Mouse (Mus musculus) adrenal gland, postnatal 36 days (tissue): ENCODE data around the gene Zfp575. TPM values are rescaled to one million over a fixed set of nuclear protein-coding genes. Genes with fewer than 3 reads are reported as not detected.

ENCODE experiments used
- DNase-seq, 2 experiments: peaks; one replicate each; pipeline ENCODE4 v3.0.0; 2021; ENCODE audit warnings: mixed read lengths in 1 of 2
- total RNA-seq, 2 experiments: library from RNA; stranded (reverse); gene quantifications; 2 replicates each; pipeline ENCODE4 v1.2.3; 2021

Zfp575 gene
- total RNA-seq, 2 experiments from 2014 or later = 0.30 TPM; not detected in 1

GRCm38 (mm10) chr7:24563191-24563836 lies 24.1 kb downstream of the Zfp575 start:
- no peak for DNase-seq

DNA sequence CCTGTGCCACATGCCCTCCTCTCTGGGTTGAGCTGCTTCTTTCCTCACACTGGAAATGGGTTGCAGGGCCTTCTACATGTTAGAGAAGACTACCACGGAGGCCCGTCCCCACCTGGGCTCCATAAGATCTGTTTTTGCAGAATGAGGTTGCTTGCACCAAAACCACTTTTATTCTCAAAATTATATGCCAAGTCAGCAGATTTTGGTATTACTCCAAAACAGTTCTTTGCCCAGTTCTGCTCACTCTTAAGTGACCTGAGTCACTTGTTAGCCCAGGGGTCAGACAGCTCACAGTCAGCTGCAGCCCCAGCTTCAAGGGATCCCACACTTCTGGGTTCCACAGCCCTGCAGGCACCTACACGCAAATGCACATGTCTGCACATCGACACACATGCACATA lies 26.0 kb downstream of the Zfp575 start:
- DNase-seq = no peak

DNA sequence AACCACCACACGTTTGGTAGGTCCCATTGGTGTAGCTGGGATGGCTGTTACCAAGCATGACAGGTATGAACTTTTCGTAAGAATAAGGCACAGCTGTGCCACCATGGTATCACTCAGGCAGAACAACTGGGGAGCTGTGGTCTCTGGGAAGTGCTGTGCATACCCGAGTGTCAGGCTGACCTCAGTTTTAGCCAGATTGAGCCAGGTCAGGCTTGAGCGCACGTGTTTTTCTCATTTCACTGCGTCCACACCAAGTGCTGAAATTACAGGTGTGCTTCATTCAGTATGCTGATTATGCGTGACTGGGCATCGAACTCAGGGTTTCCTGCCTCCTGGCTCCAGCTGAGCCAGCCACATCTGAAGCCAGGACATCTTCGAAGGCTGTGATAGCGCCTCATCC lies 31.7 kb downstream of the Zfp575 start:
- DNase-seq = no peak

DNA sequence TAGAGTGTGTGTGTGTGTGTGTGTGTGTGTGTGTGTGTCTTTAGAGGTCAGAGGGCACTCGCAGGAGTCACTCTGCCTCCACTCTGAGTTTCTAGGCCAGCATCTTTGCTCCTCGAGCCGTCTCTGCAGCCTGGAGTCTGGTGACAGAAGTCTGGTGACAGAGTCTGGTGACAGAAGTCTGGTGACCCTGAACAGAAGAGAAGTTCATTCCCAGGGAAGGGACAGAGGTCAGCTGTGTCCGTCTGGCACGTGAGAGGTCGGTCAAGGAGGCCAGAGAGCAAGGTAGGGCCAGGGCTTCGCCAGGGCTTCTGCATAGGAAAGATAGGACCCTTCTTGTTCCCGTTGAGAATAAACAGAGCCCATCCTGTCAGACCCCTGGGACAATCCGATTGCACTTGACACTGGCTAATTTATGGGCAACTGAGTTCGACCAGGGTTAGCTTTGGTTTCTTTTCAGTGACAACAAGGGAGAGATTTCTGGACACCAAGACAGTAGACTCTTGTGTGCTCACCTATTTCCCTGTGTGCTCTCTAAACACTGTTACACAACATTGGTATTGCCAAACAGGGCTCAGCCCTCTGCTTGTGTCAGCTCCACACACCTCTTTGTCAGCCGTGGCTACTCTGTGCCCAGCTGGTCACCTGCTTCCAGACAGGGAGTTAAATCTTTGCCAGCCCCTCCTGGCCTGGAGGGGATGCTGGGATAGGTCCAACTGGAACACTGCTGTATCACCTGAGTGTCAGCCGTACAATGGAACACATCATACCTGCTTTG lies 35.3 kb downstream of the Zfp575 start:
- no peak for DNase-seq

DNA sequence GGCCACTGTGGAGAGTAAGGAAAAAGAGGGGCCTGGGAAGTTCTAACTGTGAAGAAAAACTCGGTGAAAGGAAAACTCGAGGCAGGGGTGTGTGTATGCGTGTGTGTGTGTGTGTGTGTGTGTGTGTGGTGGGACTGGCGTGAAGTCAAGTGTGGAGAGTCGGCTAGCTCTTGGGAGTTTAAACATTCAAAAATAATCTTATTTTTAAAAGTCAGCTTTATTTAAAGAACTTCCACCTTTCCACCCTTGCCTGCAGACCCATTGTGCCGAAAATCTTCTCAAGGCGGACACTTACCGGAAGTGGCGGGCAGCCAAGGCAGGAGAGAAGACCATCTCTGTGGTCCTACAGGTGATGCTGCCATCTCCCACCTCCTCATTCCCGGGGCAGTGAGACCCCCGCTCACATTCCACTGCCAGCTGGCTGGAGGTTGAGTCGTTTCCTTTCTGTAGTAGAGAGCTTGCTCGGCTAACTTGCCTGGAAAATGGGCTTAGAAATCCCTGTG lies 39.9 kb downstream of the Zfp575 start:
- no peak for DNase-seq

DNA sequence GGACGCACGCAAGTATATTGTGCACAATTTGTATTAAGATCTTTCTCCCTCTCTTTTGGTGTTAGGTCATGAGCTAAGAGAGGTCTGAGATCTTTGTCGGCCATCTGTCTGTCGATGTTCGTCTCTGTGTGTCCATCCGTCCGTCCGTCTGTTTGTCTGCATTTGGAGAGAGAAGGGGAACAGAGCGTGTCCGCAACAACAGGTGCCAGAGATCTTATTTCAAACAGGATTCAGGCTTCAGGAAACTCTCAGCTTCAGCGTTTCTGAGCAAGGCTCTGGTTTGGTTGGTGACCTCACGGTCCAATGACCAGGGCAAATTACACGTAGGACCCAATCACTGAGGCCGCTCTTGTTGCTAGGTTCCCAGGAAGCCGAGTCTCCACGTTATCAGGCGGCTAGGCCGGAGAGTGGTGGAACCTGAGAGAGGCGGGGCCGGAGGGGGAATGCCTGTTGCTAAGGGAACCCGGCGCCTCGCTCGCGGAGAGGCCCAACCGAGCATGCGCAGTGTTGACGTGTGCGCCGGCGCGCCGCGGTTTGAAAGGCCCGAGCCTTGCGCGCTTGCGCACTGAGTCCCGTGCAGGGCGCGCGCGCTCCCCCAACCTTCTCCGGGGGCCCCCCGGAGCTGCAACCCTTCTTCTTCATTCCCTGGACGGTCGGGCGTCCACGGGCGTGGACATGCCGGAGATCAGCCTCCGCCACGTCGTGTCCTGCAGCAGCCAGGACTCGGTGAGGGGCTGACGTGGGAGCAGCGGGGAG lies 40.6 kb downstream of the Zfp575 start:
- DNase-seq = peak; percentile 99

GRCm38 (mm10) chr7:24546068-24546614 lies 41.3 kb downstream of the Zfp575 start, which contains the start of the genes Pinlyp and Xrcc1:
Gene Pinlyp, minus strand, starts transcription at chr7:24546118.
Gene Xrcc1, plus strand, starts transcription at chr7:24546289.
- no peak for DNase-seq

DNA sequence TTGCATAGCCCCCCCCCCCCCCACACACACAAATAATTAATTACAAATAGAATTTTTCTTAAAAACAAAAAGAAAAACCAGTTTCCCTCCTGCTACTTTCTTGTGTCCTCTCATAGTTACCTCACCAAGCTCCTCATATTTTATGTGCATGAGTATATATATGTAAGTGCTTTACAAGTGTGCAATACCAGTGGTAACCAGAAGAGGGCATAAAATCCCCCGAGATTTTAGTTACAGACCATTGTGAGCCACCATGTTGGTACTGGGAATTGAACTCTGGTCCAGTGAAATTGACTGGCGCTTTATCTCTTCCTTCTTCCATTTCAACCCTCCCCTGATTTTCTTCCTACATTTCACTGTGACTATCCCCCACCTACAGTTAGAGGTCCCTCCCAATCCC lies 42.9 kb downstream of the Zfp575 start:
- DNase-seq = no peak

- DNase-seq = no peak
These were observed 47.8 kb downstream of the Zfp575 start for GRCm38 (mm10) chr7:24539686-24540085.

DNA sequence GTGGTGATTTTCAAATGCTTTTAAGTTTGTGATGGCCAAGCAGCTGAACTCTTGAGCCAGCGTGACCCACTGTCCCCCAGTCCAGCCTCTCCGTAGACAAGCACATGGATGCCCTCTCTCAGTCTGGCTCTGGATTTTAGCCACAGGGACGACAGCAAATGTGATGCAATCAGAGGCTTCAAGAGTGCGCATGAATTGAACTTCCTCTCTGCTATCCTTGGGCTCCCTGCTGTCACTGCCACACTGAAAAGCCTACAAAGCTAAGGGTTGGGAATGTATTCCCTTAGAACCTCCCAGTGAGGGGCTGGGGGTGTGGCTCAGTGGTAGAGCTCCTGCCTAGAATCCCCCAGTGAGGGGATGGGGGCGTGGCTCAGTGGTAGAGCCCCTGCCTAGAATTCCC lies 48.7 kb downstream of the Zfp575 start:
- DNase-seq = peak in 1 of 2 experiments; percentile 27

DNA sequence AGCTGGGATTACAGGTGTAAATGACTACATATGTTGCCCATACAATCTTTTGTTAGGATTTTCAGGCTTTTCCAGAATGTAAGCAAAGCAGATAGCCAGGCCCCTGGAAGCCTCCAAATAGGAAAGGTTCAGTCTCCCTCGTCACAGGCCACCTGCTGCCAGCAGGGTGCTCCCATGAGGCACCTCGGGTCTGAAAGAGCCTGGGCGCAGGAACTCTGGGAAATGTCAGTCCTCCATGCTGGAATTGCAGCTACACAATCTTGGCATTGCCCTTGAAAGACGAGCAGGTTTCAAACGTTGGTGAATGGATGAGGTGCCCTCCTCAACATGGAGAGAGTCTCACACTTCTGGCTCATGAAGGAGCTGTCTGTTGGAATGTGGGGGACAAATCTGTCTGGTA lies 49.3 kb downstream of the Zfp575 start:
- peak; percentile 48 to 67 for DNase-seq

DNA sequence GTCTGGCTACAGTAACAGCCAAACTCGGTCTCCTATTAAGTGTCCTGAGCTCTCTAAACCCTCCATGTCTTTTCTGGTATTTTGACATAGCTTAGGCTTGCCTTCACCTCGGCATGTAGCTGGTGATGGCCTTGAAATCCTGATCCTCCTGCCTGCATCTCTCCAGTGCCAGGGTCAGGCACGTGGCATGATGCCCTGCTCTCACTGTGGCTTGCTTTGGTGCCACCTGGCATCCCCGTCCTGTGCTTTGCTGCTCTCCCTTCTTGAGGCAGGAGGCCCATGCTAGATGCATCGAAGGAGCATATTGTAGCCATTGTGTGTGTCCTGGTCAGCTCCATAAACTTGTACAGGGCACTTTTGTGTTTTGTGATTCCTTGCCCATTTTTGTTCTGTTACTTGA lies 49.9 kb downstream of the Zfp575 start:
- DNase-seq = peak; percentile 24 to 47

GRCm38 (mm10) chr7:24537081-24537480 lies 50.4 kb downstream of the Zfp575 start:
- no peak for DNase-seq

GRCm38 (mm10) chr7:24534301-24534700 lies 53.1 kb downstream of the Zfp575 start:
- no peak for DNase-seq

Other genes with a start within 250 kb of the Zfp575 start
- not detected for gene Lypd5, start 238.4 kb downstream of the Zfp575 start, total RNA-seq
- 1 to 10 TPM in 1 of 2 experiments, under 1 TPM in 1; 0.79 to 1.3 TPM for gene Kcnn4, start 217.4 kb downstream of the Zfp575 start, total RNA-seq
- gene Smg9, start 188.0 kb downstream of the Zfp575 start, total RNA-seq = 10 to 100 TPM; 17.8 to 21.1 TPM
- gene Irgc1, start 135.3 kb downstream of the Zfp575 start, total RNA-seq = not detected
- gene Plaur, start 125.2 kb downstream of the Zfp575 start, total RNA-seq = 1 to 10 TPM; 7.9 to 9.8 TPM
- 1 to 10 TPM; 2.8 to 3.6 TPM for gene Cadm4, start 105.6 kb downstream of the Zfp575 start, total RNA-seq
- 1 to 10 TPM; 6.0 to 6.8 TPM for gene Zfp428, start 80.6 kb downstream of the Zfp575 start, total RNA-seq
- gene AC161166.1, start 75.2 kb downstream of the Zfp575 start, total RNA-seq = not detected
- gene Irgq, start 57.0 kb downstream of the Zfp575 start, total RNA-seq = 10 to 100 TPM; 20.4 to 24.1 TPM
- not detected for gene Pinlyp, start 41.5 kb downstream of the Zfp575 start, total RNA-seq
- gene Xrcc1, start 41.4 kb downstream of the Zfp575 start, total RNA-seq = 10 to 100 TPM; 37.6 to 41.3 TPM
- gene Ethe1, start 98 bp downstream of the Zfp575 start, total RNA-seq = 10 to 100 TPM; 27.9 to 34.2 TPM
- gene Phldb3, start 23.1 kb upstream of the Zfp575 start, total RNA-seq = 1 to 10 TPM; 5.4 to 5.8 TPM
- gene Lypd3, start 48.9 kb upstream of the Zfp575 start, total RNA-seq = under 1 TPM; 0.36 to 0.92 TPM
- gene Tex101, start 89.0 kb upstream of the Zfp575 start, total RNA-seq = not detected
- gene BC049730, start 121.6 kb upstream of the Zfp575 start, total RNA-seq = not detected
- gene Gm4763, start 139.3 kb upstream of the Zfp575 start, total RNA-seq = not detected
- under 1 TPM in 1 of 2 experiments, not detected in 1; 0.20 TPM for gene Cd177, start 172.7 kb upstream of the Zfp575 start, total RNA-seq
- not detected for gene Ceacam10, start 189.6 kb upstream of the Zfp575 start, total RNA-seq